Mouse (Mus musculus) MN1 (cell line): ENCODE data around the gene Cd28.
"Not testable (repeated sequence)": the region's sequence is repeated elsewhere in the genome, so short reads cannot be mapped to it uniquely, and the experiment has no call there.

Source experiments
- DNase-seq: peaks from one replicate; pipeline ENCODE4 v3.0.0-alpha.2; 2016; ENCODE audit warnings: low spot score

Gene Cd28

DNA sequence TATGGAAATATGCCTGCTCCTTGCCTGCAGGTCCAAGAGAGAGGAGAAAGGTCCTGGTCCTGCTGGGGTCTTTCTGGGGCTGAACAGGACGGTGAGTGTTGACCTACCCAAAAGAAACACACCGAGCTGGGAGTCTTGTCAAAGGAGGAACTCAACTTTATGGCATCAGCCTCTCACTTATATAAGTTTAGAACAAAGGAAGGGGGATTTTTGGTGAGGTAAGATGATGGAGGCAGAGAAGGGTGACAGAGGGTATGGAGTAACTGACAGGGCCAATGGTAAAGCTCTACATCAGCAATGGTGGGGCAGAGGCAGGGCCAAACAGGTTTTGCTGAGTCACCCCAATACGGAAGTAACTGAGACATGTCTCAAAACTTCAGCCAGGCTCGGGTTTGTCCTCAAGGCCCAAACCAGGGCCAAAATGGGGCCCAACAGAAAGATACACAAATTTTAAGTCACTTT is 84.6 kb downstream of the Cd28 start:
- no peak for DNase-seq

GRCm38 (mm10) chr1:60803128-60803824 is 86.7 kb downstream of the Cd28 start:
- no peak for DNase-seq

GRCm38 (mm10) chr1:60803825-60804696 is 87.5 kb downstream of the Cd28 start:
- no peak for DNase-seq

DNA sequence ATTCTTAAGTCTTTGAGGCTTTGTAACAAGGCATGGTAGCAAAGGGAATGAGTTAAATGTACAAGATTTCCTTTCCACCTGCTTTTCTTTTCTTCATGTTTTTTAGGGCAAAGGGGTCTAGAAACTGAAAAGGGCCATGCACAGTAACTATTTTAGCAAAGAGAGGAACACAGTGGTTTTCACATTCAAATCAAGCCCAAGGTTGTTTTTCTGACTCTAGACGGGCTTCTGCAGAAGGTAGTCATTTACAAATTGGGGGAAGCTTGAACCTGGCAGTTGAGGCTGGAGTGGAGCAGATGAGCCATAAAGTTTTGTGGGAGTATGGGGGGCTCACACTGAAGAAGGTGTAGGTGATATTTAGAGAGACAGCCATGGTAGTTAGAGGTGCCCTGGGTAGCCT is 88.6 kb downstream of the Cd28 start:
- no peak for DNase-seq

DNA sequence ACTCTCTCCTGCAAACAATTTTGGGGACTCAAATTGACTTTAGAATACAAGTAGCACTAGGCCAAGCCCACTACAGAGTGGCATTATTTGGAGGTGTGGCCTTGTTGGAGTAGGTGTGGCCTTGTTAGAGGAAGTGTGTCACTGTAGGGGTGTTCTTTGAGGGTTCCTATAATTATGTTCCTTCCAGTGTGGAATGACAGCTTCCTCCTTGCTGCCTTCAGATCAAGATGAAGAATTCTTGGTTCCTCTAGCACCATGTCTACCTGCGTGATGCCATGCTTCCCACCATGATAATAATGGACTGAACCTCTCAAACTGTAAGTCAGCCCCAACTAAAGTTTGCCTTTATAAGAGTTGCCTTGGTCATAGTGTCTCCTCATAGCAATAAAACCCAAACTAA is 91.1 kb downstream of the Cd28 start:
- DNase-seq = no peak

- no peak for DNase-seq
Measured at GRCm38 (mm10) chr1:60808466-60808865, 91.9 kb downstream of the Cd28 start.

DNA sequence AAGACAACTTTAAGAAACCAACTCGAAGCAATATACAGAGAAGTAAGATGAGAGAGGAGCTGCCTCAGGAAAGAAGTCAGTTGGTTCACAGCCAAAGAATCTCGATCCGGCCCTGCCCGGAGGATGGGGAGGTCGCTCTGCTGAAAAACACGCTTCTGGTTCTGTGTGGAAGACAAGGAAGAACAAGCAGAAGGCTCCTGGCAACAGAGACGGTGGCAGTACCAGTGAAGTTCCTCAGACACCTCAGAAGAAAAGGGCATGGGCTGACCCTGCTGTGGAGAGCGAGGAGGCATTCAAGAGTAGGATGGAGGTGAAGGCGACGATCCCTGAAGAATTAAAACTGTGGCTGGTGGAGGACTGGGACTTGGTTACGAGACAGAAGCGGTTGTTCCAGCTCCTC is 92.6 kb downstream of the Cd28 start:
- no peak for DNase-seq

GRCm38 (mm10) chr1:60810821-60811220 is 94.2 kb downstream of the Cd28 start:
- no peak for DNase-seq

- DNase-seq = no peak
Measured at GRCm38 (mm10) chr1:60811998-60812397, 95.4 kb downstream of the Cd28 start.

GRCm38 (mm10) chr1:60813411-60813810 is 96.8 kb downstream of the Cd28 start:
- DNase-seq = no peak

- DNase-seq = no peak
Measured at GRCm38 (mm10) chr1:60815912-60816311, 99.3 kb downstream of the Cd28 start.

GRCm38 (mm10) chr1:60818491-60818890 is 101.9 kb downstream of the Cd28 start:
- not testable (repeated sequence) for DNase-seq

GRCm38 (mm10) chr1:60819993-60820392 is 103.4 kb downstream of the Cd28 start:
- DNase-seq = no peak

DNA sequence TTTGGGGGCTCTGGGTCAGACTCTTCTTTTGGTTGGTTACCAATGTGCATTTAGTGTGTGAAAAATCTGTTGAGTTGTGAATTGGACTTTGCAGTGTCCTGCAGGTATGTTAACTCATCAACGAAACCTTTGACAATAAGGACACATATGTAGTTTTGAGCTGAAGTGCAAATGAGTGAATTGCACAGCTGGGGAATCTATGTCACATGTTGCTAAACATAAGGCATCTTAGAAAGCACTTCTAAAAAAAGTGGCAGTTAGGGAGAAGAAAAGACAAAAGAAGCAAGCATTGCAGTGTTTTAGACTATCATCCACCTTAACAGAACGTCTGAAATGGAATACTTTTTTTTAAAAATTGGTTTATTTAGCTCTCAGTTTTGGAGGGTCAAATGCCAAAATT is 104.4 kb downstream of the Cd28 start:
- DNase-seq = no peak

- DNase-seq = no peak
Measured at GRCm38 (mm10) chr1:60821590-60821989, 105.0 kb downstream of the Cd28 start.
